Mouse (Mus musculus) ES-E14 (cell line): ENCODE data around the gene Nfkbil1. TPM values are rescaled to one million over a fixed set of nuclear protein-coding genes. Genes with fewer than 3 reads are reported as not detected.

Experiments used
- DNase-seq: peaks from one replicate; pipeline ENCODE4 v3.0.0-alpha.2; 2013; ENCODE audit warnings: low read depth, low spot score
- H3K27ac ChIP-seq: 2 replicates; pipeline ENCODE4 v1.5.1; 2012; ENCODE audit warnings: low read depth, mild to moderate bottlenecking, low read length, moderate library complexity, mixed read lengths; ENCODE audit not compliant: poor library complexity, insufficient read depth, severe bottlenecking
- H3K36me3 ChIP-seq: 2 replicates; pipeline ENCODE4 v1.6.1; 2012; ENCODE audit warnings: mild to moderate bottlenecking, low read length, moderate library complexity, mixed read lengths; ENCODE audit not compliant: control insufficient read depth, poor library complexity, insufficient read depth, severe bottlenecking
- H3K4me1 ChIP-seq, 2 experiments: fragments of 150-350 bp in 1 of 2; sonication (generic) in 1 of 2; 2 replicates each; pipeline ENCODE4 v1.6.1; 2012; ENCODE audit warnings: low read length in 2 of 2, mild to moderate bottlenecking in 1 of 2, mixed read lengths in 1 of 2; ENCODE audit not compliant: control insufficient read depth in 2 of 2, insufficient read depth in 2 of 2, poor library complexity in 1 of 2
- H3K4me3 ChIP-seq, 2 experiments: fragments of 150-350 bp in 1 of 2; sonication (generic) in 1 of 2; 2 replicates each; pipeline ENCODE4 v1.5.1; 2012; ENCODE audit warnings: low read length in 2 of 2, low read depth in 1 of 2, mild to moderate bottlenecking in 1 of 2, mixed read lengths in 1 of 2; ENCODE audit not compliant: insufficient read depth in 1 of 2, poor library complexity in 1 of 2, severe bottlenecking in 1 of 2
- H3K9ac ChIP-seq: 2 replicates; pipeline ENCODE4 v1.6.1; 2012; ENCODE audit warnings: low read depth, mild to moderate bottlenecking, low read length, mixed read lengths; ENCODE audit not compliant: poor library complexity, insufficient read depth, severe bottlenecking
- H3K9me3 ChIP-seq: fragments of 150-350 bp; sonication (generic); 2 replicates; pipeline ENCODE4 v1.6.1; 2012; ENCODE audit warnings: low read depth, mild to moderate bottlenecking, low read length; ENCODE audit not compliant: control insufficient read depth, insufficient read depth
- CHD2 ChIP-seq: IDR thresholded peaks from 2 replicates; pipeline ENCODE4 v1.6.1; 2014; ENCODE audit warnings: mild to moderate bottlenecking, low read depth, low read length, inconsistent platforms
- HCFC1 ChIP-seq: IDR thresholded peaks from 2 replicates; pipeline ENCODE4 v1.6.1; 2012; ENCODE audit warnings: low read length, inconsistent platforms, borderline replicate concordance; ENCODE audit not compliant: insufficient read depth
- MAFK ChIP-seq: IDR thresholded peaks from 2 replicates; pipeline ENCODE4 v1.6.1; 2014; ENCODE audit warnings: mild to moderate bottlenecking, low read depth, low read length, inconsistent platforms; ENCODE audit not compliant: insufficient read depth
- ZC3H11A ChIP-seq: IDR thresholded peaks from 2 replicates; pipeline ENCODE4 v1.6.1; 2012; ENCODE audit warnings: low read depth, mild to moderate bottlenecking, inconsistent platforms, low read length, borderline replicate concordance
- ZNF384 ChIP-seq: IDR thresholded peaks from 2 replicates; pipeline ENCODE4 v1.6.1; 2012; ENCODE audit warnings: low read depth, low read length, inconsistent platforms
- in situ Hi-C, 2 experiments: fragments of 600-800 bp; cut with MboI; formaldehyde crosslinking; loops; one replicate each; pipeline ENCODE4 v1.15.1; 2025; ENCODE audit warnings: low sequenced_read_pairs in 2 of 2, inconsistent platforms in 1 of 2; ENCODE audit not compliant: unreplicated experiment in 2 of 2
- total RNA-seq: library from RNA; depleted of rRNA; stranded (reverse); fragments of 300-350 nt; gene quantifications from 2 replicates; pipeline ENCODE4 v1.2.3, GENCODE M21; 2012; rRNA removed

Gene Nfkbil1
- total RNA-seq, 1 experiment = 6.1 TPM

- Histone ChIP-seq H3K4me3 (no peak overlapping the region), H3K9me3 (no peaks in the 10 kb centered on the region), H3K27ac (no peak overlapping the region), H3K4me1 (no peaks in the 10 kb centered on the region), H3K9ac (no peak overlapping the region), H3K36me3 (no peaks in the 10 kb centered on the region)
- TF ChIP-seq ZC3H11A = no peak
- no peak for TF ChIP-seq CHD2
- TF ChIP-seq HCFC1 = no peak
- TF ChIP-seq ZNF384 = no peak
- TF ChIP-seq MAFK = no peak
- no peak for DNase-seq
- in situ Hi-C loops = no loop called here
Observed at GRCm38 (mm10) chr17:35172445-35173234, 63.0 kb downstream of the Nfkbil1 start.

Other genes starting within 250 kb of the Nfkbil1 start
- gene Vars, start 234.8 kb downstream of the Nfkbil1 start, total RNA-seq = 303 and 453 TPM in 2 replicates
- 0.21 and 0.31 TPM in 2 replicates for gene Vwa7, start 219.2 kb downstream of the Nfkbil1 start, total RNA-seq
- gene Sapcd1, start 207.8 kb downstream of the Nfkbil1 start, total RNA-seq = 3.1 and 4.7 TPM in 2 replicates
- gene Msh5, start 189.0 kb downstream of the Nfkbil1 start, total RNA-seq = 2.7 and 3.2 TPM in 2 replicates
- gene Clic1, start 185.8 kb downstream of the Nfkbil1 start, total RNA-seq = 113 and 133 TPM in 2 replicates
- gene Ddah2, start 176.8 kb downstream of the Nfkbil1 start, total RNA-seq = 45.0 and 57.5 TPM in 2 replicates
- not detected in 2 replicates for gene Ly6g6c, start 170.4 kb downstream of the Nfkbil1 start, total RNA-seq
- 0.26 TPM in 1 of 2 replicates, not detected in the other for gene Mpig6b, start 169.6 kb downstream of the Nfkbil1 start, total RNA-seq
- gene Ly6g6e, start 158.9 kb downstream of the Nfkbil1 start, total RNA-seq = 13.4 and 36.1 TPM in 2 replicates
- gene Ly6g6d, start 157.7 kb downstream of the Nfkbil1 start, total RNA-seq = 1.6 and 4.9 TPM in 2 replicates
- gene Ly6g6f, start 150.2 kb downstream of the Nfkbil1 start, total RNA-seq = not detected in 2 replicates
- gene Abhd16a, start 146.5 kb downstream of the Nfkbil1 start, total RNA-seq = 30.7 and 40.4 TPM in 2 replicates
- gene Ly6g5c, start 127.5 kb downstream of the Nfkbil1 start, total RNA-seq = 0.49 TPM in 1 of 2 replicates, not detected in the other
- gene Ly6g5b, start 120.4 kb downstream of the Nfkbil1 start, total RNA-seq = 1.4 and 1.5 TPM in 2 replicates
- gene Gpank1, start 114.3 kb downstream of the Nfkbil1 start, total RNA-seq = 21.9 and 31.1 TPM in 2 replicates
- gene Csnk2b, start 113.7 kb downstream of the Nfkbil1 start, total RNA-seq = 78.0 and 98.6 TPM in 2 replicates
- gene D17H6S53E, start 109.4 kb downstream of the Nfkbil1 start, total RNA-seq = 11.2 and 11.7 TPM in 2 replicates
- 7.5 and 10.0 TPM in 2 replicates for gene Apom, start 103.7 kb downstream of the Nfkbil1 start, total RNA-seq
- gene Bag6, start 100.6 kb downstream of the Nfkbil1 start, total RNA-seq = 208 and 245 TPM in 2 replicates
- 147 and 161 TPM in 2 replicates for gene Prrc2a, start 70.9 kb downstream of the Nfkbil1 start, total RNA-seq
- gene Aif1, start 59.7 kb downstream of the Nfkbil1 start, total RNA-seq = not detected in 2 replicates
- gene Lst1, start 47.4 kb downstream of the Nfkbil1 start, total RNA-seq = 2.6 and 2.7 TPM in 2 replicates
- gene Ltb, start 41.4 kb downstream of the Nfkbil1 start, total RNA-seq = 10.1 and 19.6 TPM in 2 replicates
- 0.22 TPM in 1 of 2 replicates, not detected in the other for gene Tnf, start 33.8 kb downstream of the Nfkbil1 start, total RNA-seq
- gene Lta, start 30.4 kb downstream of the Nfkbil1 start, total RNA-seq = 0.13 TPM in 1 of 2 replicates, not detected in the other
- not detected in 2 replicates for gene Gm16181, start 15.0 kb downstream of the Nfkbil1 start, total RNA-seq
- 0.21 and 0.71 TPM in 2 replicates for gene Atp6v1g2, start 2.1 kb downstream of the Nfkbil1 start, total RNA-seq
- gene Ddx39b, start 6.0 kb upstream of the Nfkbil1 start, total RNA-seq = 316 and 414 TPM in 2 replicates
- 30.1 and 44.9 TPM in 2 replicates for gene H2-D1, start 26.9 kb upstream of the Nfkbil1 start, total RNA-seq
- 0.11 TPM in 1 of 2 replicates, not detected in the other for gene H2-Q1, start 84.6 kb upstream of the Nfkbil1 start, total RNA-seq
- gene H2-Q2, start 106.5 kb upstream of the Nfkbil1 start, total RNA-seq = 0.67 and 1.4 TPM in 2 replicates
- gene H2-Q4, start 143.8 kb upstream of the Nfkbil1 start, total RNA-seq = 9.1 and 19.9 TPM in 2 replicates
- gene H2-Q6, start 189.1 kb upstream of the Nfkbil1 start, total RNA-seq = 0.94 and 2.3 TPM in 2 replicates
- gene H2-Q7, start 203.4 kb upstream of the Nfkbil1 start, total RNA-seq = 2.1 and 4.8 TPM in 2 replicates
- 2.1 and 3.1 TPM in 2 replicates for gene H2-Q10, start 234.3 kb upstream of the Nfkbil1 start, total RNA-seq